Mouse (Mus musculus) intestine, embryonic 14.5 days (tissue): ENCODE measurements at regions not wholly inside any gene's neighbourhood (a gene's known extent, or its start where the extent isn't known, plus 50 kb on each side); places are given as distances from the start of the nearest gene placed in this dataset.
A peak's percentile ranks its signal among the peaks of the same experiment; 100 is the strongest.

Experiments
- ATAC-seq: fragments of 200-750 bp; cut with Nextera tagmentation; replicated peaks from 2 replicates; pipeline ENCODE4 v1.8.0; 2017; ENCODE audit warnings: low read depth, moderate number of reproducible peaks, moderate TSS enrichment, moderate library complexity; ENCODE audit not compliant: low FRiP score, low TSS enrichment
- DNase-seq: peaks from one replicate; pipeline ENCODE4 v3.0.0-alpha.2; 2018; ENCODE audit warnings: low spot score
- H3K27ac ChIP-seq: fragments of 300-500 bp; sonication (generic); 2 replicates; pipeline ENCODE4 v1.5.1; 2014; ENCODE audit warnings: low read depth, mild to moderate bottlenecking, control low read depth
- H3K27me3 ChIP-seq: fragments of 300-500 bp; sonication (generic); replicated peaks from 2 replicates; pipeline ENCODE4 v1.6.1; 2014; ENCODE audit warnings: low read length, control low read depth; ENCODE audit not compliant: control insufficient read depth, insufficient read depth
- H3K36me3 ChIP-seq: fragments of 300-500 bp; sonication (generic); 2 replicates; pipeline ENCODE4 v1.6.1; 2014; ENCODE audit warnings: low read length, control low read depth; ENCODE audit not compliant: control insufficient read depth, insufficient read depth
- H3K4me1 ChIP-seq: fragments of 300-500 bp; sonication (generic); replicated peaks from 2 replicates; pipeline ENCODE4 v1.6.1; 2014; ENCODE audit warnings: low read length, control low read depth, mixed read lengths; ENCODE audit not compliant: control insufficient read depth, insufficient read depth
- H3K4me2 ChIP-seq: fragments of 300-500 bp; sonication (generic); 2 replicates; pipeline ENCODE4 v1.6.1; 2014; ENCODE audit warnings: low read length
- H3K4me3 ChIP-seq: fragments of 300-500 bp; sonication (generic); 2 replicates; pipeline ENCODE4 v1.5.1; 2014; ENCODE audit warnings: low read depth, low read length, control low read depth, mixed read lengths
- H3K9ac ChIP-seq: fragments of 300-500 bp; sonication (generic); 2 replicates; pipeline ENCODE4 v1.6.1; 2014; ENCODE audit warnings: mild to moderate bottlenecking, low read length
- H3K9me3 ChIP-seq: fragments of 300-500 bp; sonication (generic); 2 replicates; pipeline ENCODE4 v1.6.1; 2016; ENCODE audit warnings: low read length, control low read depth; ENCODE audit not compliant: control insufficient read depth
- WGBS: fragments of 180-500 bp; shearing (Covaris S2); extraction: QIAGEN DNeasy Blood & Tissue Kit; methylation state at CpG from one replicate; pipeline ENCODE4 v1.1.7; 2014; 5-methylcytosine and 5-hydroxymethylcytosine counted together

- no peaks in the 10 kb centered on the region for H3K4me1 ChIP-seq
- H3K27ac ChIP-seq: no peak overlapping the region
- 70% methylated on average over 11 of the region's 11 CpGs for WGBS
Observed at GRCm38 (mm10) chr8:33985430-33985977, 126.0 kb downstream of the Gm10131 start.

GRCm38 (mm10) chr8:33981629-33982028, 129.9 kb downstream of the Gm10131 start:
- Histone ChIP-seq H3K36me3 (no peaks in the 10 kb centered on the region), H3K27ac (no peak overlapping the region), H3K4me3 (no peak overlapping the region), H3K9ac (no peak overlapping the region), H3K4me1 (peaks cover 10% of the 10 kb centered on the region), H3K4me2 (no peak overlapping the region), H3K27me3 (no peaks in the 10 kb centered on the region), H3K9me3 (no peaks in the 10 kb centered on the region)
- 82% methylated on average over 4 of the region's 4 CpGs for WGBS
- ATAC-seq (no peak), DNase-seq (no peak)

More at GRCm38 (mm10) chr8:33985430-33985977, 126.0 kb downstream of the Gm10131 start:
- ATAC-seq (no peak), DNase-seq (peak; percentile 61)
- no peak overlapping the region for H3K9ac ChIP-seq
- no peaks in the 10 kb centered on the region for H3K9me3 ChIP-seq
- H3K36me3 ChIP-seq: no peaks in the 10 kb centered on the region
- no peak overlapping the region for H3K4me3 ChIP-seq
- no peak overlapping the region for H3K4me2 ChIP-seq
- H3K27me3 ChIP-seq: no peaks in the 10 kb centered on the region

GRCm38 (mm10) chr8:33980999-33981398, 130.5 kb downstream of the Gm10131 start:
- Histone ChIP-seq H3K4me3 (no peak overlapping the region), H3K9me3 (no peaks in the 10 kb centered on the region), H3K4me1 (peaks cover 10% of the 10 kb centered on the region), H3K36me3 (no peaks in the 10 kb centered on the region), H3K27me3 (no peaks in the 10 kb centered on the region), H3K4me2 (no peak overlapping the region), H3K9ac (no peak overlapping the region), H3K27ac (no peak overlapping the region)
- DNase-seq: no peak
- peak; percentile 40; the same call in 1 of the 2 replicates for ATAC-seq
- 32% methylated on average over 7 of the region's 7 CpGs for WGBS
